Mouse (Mus musculus): ENCODE measurements around the gene B3gat2.

Gene B3gat2

DNA sequence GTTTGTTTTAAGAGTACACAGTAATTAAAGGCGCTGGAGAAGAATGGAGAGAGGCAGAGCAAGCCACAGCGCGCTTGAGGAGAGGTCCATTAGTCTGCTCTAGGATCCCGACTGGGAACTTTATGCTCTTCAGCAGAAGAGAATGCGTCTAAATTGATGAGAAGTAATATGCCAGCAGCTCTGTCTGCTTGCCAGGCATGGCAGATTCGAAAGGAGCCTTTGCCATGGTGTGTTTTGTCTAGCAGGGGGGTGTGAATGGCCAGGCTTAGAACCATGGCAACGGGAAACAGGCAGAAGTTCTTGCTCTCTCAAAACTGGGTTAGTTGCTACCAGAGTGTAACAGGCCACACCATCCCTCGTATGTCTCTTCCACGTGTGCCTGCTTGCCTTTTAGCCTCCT is 73.3 kb downstream of the B3gat2 start:
- DNase-seq (ENCODE audit: low spot score in 2 of 2): no peak

- DNase-seq (ENCODE audit: low spot score in 2 of 2): no peak
Observed at GRCm38 (mm10) chr1:23836630-23837029, 75.1 kb downstream of the B3gat2 start.

- DNase-seq (ENCODE audit: low spot score in 2 of 2): no peak
Observed at GRCm38 (mm10) chr1:23840924-23841323, 79.4 kb downstream of the B3gat2 start.

DNA sequence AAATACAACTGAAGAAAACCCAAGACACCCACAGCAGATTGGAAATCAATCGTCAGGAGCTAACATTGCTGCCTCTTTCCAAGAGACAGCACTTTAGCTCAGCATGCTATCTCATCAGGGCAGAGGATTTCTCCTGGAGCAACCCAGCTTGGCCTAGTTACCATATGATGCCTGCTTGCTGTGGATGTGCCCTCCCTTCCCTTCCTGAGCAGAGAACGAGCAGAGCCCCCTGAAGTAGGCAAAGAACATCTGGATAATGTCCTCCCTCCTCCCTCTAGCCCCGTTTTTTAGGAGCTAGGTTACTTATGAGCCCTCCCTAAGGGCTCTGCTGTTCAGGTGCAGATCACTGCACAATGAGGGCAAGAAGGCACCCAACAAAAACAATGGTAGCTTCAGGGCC is 81.1 kb downstream of the B3gat2 start:
- no peak for DNase-seq (ENCODE audit: low spot score in 2 of 2)

GRCm38 (mm10) chr1:23843790-23844189 is 82.2 kb downstream of the B3gat2 start:
- DNase-seq (ENCODE audit: low spot score in 2 of 2): no peak

- DNase-seq (ENCODE audit: low spot score in 2 of 2): no peak
Observed at GRCm38 (mm10) chr1:23845007-23845406, 83.5 kb downstream of the B3gat2 start.

GRCm38 (mm10) chr1:23846044-23846680 is 84.6 kb downstream of the B3gat2 start:
- DNase-seq (ENCODE audit: low spot score in 2 of 2): no peak

GRCm38 (mm10) chr1:23855623-23856022 is 94.1 kb downstream of the B3gat2 start:
- DNase-seq (ENCODE audit: low spot score in 2 of 2): no peak

DNA sequence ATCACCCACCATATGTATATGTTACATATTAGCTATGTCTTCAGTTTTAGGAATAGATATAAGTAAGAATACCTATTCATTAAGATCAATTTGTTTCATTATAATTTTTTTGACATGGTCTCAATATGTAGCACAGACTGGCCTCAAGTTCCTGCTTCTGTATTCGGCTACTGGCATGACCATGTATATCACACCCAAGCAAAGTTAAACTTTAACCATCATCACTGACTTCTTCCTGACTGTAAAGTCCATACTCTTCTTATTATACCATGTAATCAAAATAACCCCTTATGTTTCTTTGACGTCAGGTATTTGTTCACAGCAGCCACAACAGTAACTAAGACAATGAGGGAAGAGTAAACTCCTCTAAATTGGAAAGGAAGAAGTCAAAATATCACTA is 99.4 kb downstream of the B3gat2 start:
- DNase-seq (ENCODE audit: low spot score in 2 of 2): no peak

DNA sequence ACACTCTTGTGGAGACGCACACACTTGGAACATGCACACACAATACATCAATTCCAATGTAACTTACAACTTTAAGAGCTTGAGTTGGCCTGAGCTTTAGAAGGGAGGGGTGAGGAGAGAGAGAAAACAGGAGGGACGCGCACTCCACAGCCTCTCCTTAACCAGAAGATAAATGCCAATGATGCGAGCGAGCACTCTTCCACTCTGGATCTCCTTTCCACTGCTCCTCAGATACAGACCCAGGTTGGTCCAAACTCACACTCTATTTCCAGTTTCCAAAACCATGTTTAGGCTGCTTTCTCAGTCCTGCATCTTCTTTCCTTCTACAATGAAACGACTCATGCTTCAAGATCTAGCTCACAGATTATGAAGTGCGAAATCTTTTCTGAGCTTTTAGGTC is 104.0 kb downstream of the B3gat2 start:
- DNase-seq (ENCODE audit: low spot score in 2 of 2): no peak

- no peak for DNase-seq (ENCODE audit: low spot score in 2 of 2)
Observed at GRCm38 (mm10) chr1:23867350-23867862, 105.9 kb downstream of the B3gat2 start.

DNA sequence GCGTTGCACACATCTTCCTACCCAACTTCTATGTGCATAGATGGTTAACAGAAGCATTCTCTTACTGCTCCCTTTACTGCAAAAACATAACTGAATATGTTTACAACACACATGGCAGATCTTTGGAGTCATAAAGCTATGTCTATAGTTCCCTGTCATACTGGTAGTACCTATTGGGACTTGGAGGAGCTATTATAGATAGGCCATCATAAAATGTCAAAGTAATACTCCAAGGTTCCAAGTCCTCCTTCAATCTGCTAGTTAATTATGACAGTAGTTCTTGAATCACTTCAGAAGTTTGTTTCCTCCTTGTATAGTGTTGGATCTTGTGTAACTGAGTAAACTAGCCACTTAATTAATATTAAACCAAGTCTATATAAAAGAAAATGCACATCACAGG is 110.6 kb downstream of the B3gat2 start:
- no peak for DNase-seq (ENCODE audit: low spot score in 2 of 2)

- DNase-seq (ENCODE audit: low spot score in 2 of 2): no peak
Observed at GRCm38 (mm10) chr1:23882681-23883080, 121.1 kb downstream of the B3gat2 start.

DNA sequence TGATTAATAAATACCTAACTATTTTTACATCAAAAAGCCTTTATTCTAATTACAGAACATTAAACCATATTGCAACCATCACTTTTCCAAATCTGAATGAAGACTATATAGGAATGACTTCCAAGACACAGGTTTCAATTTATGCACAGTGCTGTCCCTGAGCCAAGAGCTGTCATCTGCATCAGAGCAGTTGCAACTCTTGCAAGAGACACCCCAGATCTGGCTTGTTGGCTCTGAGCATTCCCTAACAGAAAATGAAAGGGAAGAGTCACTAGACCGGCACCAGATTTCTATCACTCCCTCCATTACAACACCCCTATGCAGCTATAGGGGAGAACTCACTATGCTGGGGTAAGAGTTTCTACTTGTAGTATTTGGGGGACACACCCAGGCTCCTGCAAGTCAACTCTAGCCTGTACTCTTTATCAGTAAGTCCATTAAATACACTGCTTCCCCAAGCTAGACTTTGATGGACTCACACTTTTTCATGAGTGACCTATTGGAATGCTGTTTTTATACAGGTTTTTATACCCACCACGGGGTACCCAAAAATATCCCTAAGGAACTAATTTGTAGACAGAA is 122.6 kb downstream of the B3gat2 start:
- DNase-seq (ENCODE audit: low spot score in 2 of 2): no peak

DNA sequence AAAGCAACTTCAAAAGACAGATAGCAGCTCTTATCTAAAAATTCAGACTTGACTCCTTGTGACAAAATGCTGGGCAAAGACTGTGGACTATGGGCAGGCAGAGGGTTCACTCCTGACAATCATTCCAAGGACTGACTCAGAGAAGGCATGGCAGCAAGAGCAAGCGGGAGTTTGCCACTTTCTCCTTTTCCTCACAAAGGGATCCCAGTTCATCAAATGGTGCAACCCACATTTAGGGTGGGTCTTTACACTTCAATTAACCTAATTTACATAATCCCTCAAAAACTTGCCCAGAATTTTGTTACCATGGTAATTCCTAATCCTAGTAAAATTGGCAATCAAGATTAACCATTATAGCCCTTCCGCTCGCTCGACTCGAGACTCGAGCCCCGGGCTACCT is 123.4 kb downstream of the B3gat2 start:
- DNase-seq (ENCODE audit: low spot score in 2 of 2): no peak

GRCm38 (mm10) chr1:23892072-23892471 is 130.5 kb downstream of the B3gat2 start:
- no peak for DNase-seq (ENCODE audit: low spot score in 2 of 2)
